Mouse (Mus musculus) kidney, adult 11 months (tissue): ENCODE measurements at regions not wholly inside any gene's neighbourhood (a gene's known extent, or its start where the extent isn't known, plus 50 kb on each side); places are given as distances from the start of the nearest gene placed in this dataset.

ENCODE experiments used
- DNase-seq: peaks from one replicate; pipeline ENCODE4 v3.0.0; 2022

GRCm38 (mm10) chr8:42144220-42144619 lies 727.3 kb upstream of the Frg1 start:
- peak; percentile 8 for DNase-seq

GRCm38 (mm10) chr8:42107582-42107981 lies 690.7 kb upstream of the Frg1 start:
- no peak for DNase-seq

- no peak for DNase-seq
Measured at GRCm38 (mm10) chr8:42069314-42069713, 652.4 kb upstream of the Frg1 start.

- DNase-seq = no peak
Measured at GRCm38 (mm10) chr8:42043526-42043925, 626.7 kb upstream of the Frg1 start.

- no peak for DNase-seq
Measured at GRCm38 (mm10) chr8:42039245-42039644, 622.4 kb upstream of the Frg1 start.

- no peak for DNase-seq
Measured at GRCm38 (mm10) chr8:42026934-42027333, 610.1 kb upstream of the Frg1 start.

GRCm38 (mm10) chr8:42017786-42018185 lies 600.9 kb upstream of the Frg1 start:
- DNase-seq = no peak

GRCm38 (mm10) chr8:42003170-42003569 lies 586.3 kb upstream of the Frg1 start:
- no peak for DNase-seq

- no peak for DNase-seq
Measured at GRCm38 (mm10) chr8:41989040-41989501, 572.2 kb upstream of the Frg1 start.

- DNase-seq = no peak
Measured at GRCm38 (mm10) chr8:41988216-41988615, 571.3 kb upstream of the Frg1 start.

- DNase-seq = no peak
Measured at GRCm38 (mm10) chr8:41987417-41987816, 570.5 kb upstream of the Frg1 start.

- no peak for DNase-seq
Measured at GRCm38 (mm10) chr8:41972416-41972815, 555.5 kb upstream of the Frg1 start.

- DNase-seq = no peak
Measured at GRCm38 (mm10) chr8:41970536-41970935, 553.7 kb upstream of the Frg1 start.

- DNase-seq = no peak
Measured at GRCm38 (mm10) chr8:41969408-41969807, 552.5 kb upstream of the Frg1 start.

GRCm38 (mm10) chr8:41964088-41964487 lies 547.2 kb upstream of the Frg1 start:
- no peak for DNase-seq

GRCm38 (mm10) chr8:41956878-41957277 lies 540.0 kb upstream of the Frg1 start:
- DNase-seq = no peak

- no peak for DNase-seq
Measured at GRCm38 (mm10) chr8:41950736-41951135, 533.9 kb upstream of the Frg1 start.

- DNase-seq = no peak
Measured at GRCm38 (mm10) chr8:41939298-41939697, 522.4 kb upstream of the Frg1 start.

GRCm38 (mm10) chr8:41921106-41921505 lies 504.2 kb upstream of the Frg1 start:
- no peak for DNase-seq

- DNase-seq = no peak
Measured at GRCm38 (mm10) chr8:41920536-41920935, 503.7 kb upstream of the Frg1 start.

GRCm38 (mm10) chr8:41878029-41878748 lies 461.3 kb upstream of the Frg1 start:
- no peak for DNase-seq

GRCm38 (mm10) chr8:41869681-41870356 lies 452.9 kb upstream of the Frg1 start:
- no peak for DNase-seq

GRCm38 (mm10) chr8:41860918-41861317 lies 444.0 kb upstream of the Frg1 start:
- no peak for DNase-seq

- DNase-seq = no peak
Measured at GRCm38 (mm10) chr8:41831713-41832112, 414.8 kb upstream of the Frg1 start.

- no peak for DNase-seq
Measured at GRCm38 (mm10) chr8:41830407-41830806, 413.5 kb upstream of the Frg1 start.
